Mouse (Mus musculus) right cerebral cortex, postnatal 14 days (tissue): ENCODE measurements at regions not wholly inside any gene's neighbourhood (a gene's known extent, or its start where the extent isn't known, plus 50 kb on each side); places are given as distances from the start of the nearest gene placed in this dataset.

Experiments used
- DNase-seq: peaks from one replicate; pipeline ENCODE4 v3.0.0; 2022

DNA sequence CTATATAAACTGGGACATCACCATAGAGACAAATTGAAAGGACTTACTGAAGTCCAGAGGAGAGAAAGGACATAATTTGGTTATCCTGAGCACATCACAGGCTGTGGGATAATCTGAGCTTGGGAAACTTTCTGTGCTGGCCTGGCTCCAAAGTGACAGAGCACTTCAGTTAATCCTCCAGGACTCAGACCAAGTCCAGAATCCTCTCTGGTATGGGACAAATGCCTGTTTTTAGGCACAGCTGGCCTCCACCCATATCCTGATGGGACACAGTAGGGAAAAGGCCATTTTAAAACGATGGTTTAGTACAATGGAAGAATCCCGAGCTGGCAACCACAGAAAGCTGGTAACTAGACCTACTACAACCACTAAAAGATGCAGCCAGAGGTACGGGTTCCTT lies 151.3 kb downstream of the Snx19 start:
- no peak for DNase-seq

DNA sequence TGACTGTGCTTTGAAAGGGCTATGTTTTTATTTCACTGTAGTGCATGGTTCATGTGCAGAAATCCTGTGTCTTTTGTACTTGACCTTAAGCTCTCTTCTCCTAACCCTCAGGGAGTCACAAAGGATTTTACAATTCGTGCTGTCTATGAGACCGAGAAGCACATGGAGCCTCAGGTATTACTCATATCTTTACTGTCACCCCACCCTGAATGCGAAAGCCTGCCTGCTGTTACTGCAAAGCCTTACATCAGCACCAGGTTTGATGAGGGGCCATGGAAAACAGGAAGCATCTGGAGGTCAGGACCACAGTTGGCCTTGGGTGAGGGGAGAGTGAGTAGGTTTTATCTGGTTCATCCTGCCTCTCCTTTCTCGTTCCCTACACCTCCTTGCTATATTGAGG lies 150.3 kb downstream of the Snx19 start:
- no peak for DNase-seq

DNA sequence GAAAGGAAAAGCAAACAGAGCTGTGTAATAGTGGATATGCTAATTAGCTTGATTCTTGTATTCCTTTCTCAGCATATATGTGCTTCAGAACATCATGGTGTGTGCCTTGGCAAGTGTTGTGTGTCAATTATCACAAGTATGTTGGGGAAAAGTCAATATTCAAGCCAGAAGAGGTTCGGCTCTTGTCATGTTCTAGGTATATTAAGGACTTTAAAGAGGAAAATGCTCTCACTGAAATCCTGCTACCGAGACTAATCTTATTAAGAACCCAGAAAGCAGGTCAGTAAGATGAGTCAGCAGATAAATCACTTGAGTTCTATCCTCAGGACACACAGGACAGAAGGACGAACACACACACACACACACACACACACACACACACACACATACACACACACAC lies 148.6 kb downstream of the Snx19 start:
- no peak for DNase-seq

DNA sequence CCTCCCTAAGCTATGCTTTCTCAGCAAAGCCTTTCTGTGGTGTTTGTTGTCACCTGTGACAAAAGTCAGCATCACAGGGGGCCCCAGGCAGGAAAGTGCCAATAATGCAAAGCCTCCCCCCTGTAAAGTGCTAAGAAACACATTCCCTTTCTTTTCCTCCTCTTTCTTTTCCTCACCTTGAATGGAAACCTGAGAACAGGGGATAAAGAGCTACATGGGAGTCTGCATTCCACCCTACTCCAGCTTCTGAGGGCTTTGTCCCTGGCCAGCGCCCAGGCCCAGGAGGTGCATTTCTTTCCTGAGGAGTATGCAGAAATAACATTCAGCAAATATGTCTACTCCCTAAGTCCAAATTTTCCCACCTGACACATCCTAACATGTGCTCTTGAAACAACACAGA lies 146.4 kb downstream of the Snx19 start:
- no peak for DNase-seq

DNA sequence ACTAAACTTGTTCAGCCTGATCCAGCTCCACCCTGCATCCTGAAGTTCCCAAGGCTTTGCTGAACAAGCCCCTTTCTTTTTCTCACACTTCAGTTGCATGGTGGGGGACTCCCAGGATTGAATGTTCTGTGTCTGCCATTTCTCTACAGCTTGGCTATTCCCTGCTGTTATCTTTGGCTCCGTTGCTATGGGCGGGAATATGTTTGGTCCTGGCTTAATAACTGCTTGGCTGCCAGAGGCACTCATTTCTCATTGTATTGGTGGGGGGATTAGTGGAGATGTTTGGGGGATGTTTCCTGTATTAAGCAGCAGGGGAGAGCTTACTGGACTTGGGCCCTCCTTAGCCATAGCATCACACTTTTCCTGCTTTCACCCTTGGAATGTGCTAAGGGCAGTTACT lies 144.1 kb downstream of the Snx19 start:
- no peak for DNase-seq

DNA sequence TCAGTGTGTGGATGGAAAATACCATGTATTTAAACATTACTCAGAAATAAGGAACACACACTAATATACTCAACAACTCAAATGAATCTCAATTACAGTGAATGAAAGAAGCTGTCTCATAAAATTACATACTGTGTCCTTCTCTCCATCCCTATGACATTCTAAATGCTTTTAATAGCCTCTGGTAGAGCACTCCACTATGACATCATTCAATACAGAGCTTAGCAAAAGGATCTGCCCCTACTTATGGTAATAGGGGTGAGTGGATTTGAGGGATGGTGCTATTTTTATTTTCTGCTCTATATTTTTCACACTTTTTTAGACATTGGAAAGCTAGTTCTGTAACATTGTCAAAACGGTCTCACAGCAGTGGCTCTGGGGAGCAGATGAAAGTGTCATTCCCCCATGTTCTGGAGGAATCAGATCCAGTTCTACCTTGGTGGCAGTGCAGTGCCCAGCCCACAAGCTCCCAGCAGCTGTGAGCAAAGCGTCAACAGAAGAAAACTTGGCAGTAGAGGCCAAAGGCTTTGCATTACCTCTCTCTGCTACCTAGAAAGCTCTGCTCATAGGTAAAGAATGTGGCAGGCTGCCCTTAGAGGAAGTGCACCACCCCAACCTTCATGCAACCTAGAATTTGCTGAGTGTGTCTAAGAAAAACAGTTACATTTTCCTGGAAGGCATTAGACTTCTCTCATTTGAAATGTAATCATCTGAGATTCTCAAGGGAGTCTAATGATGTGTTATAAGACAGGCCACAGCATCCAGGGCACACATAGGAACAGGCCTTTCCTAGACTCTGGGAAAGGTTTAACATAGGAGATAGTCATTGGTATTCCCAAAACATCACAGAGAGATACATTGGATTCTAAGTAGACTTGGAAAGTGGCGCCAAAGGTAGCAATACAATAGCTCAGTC lies 138.1 kb downstream of the Snx19 start:
- DNase-seq, result no peak

DNA sequence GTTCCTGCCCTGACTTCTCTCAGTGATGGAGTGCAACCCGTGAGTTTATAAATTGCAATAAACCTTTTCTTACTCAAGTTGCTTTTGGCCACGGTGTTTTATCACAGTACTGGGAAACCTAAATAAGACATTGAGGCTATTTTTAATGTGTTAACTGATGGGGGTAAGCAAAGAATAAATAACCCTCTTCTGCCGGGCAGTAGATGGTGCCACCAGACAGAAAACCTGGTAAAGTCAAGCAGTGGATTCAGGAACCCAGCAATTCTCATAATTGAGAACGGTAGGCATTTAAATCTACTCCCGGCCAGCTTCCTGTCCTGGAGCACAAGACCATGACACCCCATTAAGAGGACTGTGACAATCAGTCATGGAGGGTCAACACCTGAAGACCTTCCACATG lies 136.5 kb downstream of the Snx19 start:
- no peak for DNase-seq

DNA sequence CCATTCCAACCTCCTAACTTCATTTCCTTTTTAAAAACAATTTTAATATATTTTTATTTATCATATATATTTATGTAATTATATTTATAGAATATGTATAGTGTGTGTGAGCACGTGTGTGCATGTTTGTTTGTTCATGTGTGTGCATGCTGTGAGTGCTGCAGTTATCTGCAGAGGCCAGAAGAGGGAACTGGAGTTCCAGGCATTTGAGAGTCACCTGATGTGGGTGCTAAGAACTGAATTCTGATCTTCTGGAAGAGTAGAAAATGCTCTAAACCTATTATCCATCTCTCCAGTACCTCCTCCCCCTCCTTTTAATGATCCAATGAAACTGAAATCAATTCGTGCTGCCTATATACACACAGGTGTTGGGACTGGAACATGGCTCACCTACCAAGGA lies 128.0 kb downstream of the Snx19 start:
- no peak for DNase-seq

DNA sequence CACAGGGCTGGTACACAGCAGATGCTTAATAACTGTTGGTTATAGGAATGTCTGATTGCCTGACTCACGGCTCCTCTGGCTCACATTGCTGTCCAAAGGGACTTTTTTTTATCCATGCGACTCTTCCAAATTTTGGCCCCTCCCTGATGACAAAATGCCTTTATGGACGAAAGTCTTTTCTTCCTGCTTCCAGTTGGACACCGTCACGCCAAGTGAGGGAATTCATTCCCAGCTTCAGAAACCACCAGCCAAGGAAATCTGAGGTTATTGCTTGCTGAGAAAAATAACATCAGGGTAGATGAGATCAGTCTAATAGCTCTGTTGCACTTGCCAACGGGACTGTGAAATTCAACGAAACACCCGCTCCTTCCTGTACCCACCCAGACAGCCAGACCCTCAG lies 125.8 kb downstream of the Snx19 start:
- DNase-seq, result no peak

DNA sequence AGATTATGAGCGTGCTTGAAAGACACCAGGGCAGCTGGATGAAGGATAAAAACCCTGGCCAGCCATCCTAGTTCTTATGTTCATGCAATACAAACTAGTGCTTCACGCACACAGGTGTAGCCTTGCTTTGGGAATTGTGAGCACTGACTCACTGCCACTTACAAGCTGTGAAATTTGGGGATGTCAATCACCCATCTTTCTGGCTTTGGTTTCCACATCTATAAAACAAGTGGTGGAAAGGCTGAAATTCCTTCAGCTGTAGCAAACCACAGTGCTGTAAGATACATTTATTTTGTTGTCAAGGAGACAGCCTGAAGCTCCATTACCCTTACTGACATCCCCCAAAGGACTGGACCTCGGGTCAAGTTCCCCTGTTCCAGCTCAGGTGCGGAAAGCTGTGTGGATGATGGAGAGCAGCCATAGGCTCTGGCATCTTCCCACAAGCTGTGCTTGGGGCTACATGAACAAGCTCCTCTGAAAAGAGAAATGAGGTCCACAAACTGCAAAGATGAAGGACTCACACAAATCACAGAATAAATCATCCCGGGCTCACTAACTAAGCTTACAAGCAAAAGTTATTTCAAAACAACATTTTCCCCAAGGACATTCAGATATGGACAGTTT lies 123.1 kb downstream of the Snx19 start:
- DNase-seq, result no peak

DNA sequence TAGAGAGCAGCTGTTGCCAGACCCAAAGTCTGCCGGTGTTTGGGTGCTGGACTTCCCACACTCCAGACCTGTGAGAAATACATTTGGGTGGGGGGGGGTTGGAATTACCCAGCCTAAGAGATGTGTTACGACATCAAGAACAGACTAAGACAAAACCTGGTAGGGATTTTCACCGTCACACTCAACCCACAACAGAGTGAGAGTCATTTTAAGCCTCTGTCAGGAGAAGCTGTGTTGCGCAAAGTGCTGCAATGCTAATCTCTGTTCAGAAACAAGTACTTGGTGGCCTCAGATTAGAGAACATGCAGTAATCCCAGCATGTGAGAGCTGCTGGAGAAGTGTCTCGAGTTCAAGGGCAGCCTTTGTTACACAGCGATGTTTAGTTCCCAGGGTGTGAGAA lies 113.0 kb downstream of the Snx19 start:
- DNase-seq, result no peak

DNA sequence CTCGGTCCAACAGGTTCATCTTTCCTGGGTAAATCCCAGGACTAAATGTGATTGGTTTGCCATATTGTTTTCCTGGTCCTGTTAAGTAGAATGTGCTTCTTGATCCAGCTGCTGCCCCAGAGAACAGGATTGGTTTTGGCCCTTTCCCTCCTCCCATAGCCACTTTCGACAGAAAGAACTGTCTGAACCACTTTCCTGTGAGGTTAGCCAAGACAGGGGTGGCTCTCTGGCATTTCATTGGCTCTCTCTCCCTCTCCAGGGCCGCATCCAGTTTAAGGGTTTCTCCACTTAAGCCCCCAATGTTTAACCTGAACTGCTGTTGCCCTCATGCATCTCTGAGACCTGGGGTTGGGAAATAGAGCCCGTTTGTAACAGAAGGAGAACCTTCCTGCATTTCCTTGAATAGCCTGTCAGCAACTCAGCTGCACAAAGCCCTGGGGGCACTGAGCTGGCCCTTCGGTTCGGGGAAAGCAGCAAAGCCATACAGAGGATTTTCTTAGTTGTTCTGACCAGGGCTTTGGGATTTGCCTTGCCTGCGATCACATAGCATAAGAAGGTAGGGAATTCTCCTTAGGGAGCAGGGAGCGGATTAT lies 109.7 kb downstream of the Snx19 start:
- no peak for DNase-seq

DNA sequence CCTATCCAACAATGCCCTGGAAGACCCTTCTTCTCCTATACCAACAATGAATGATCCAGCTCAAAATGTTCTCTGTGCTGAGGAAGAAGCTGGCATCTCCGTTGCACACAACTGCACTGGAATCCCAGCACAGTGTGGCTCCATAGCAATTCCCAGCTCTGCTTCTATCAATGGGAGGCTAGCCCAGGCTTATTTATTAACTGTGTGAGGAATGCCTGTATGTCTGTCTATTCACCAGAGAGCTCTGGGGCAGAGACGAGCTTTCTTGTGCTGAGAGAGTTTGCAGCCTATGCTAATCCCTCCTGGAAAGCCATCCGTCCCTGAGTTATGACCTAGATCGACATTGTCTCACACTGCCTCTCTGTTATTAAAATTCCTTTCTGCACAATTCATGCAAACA lies 108.1 kb downstream of the Snx19 start:
- no peak for DNase-seq

DNA sequence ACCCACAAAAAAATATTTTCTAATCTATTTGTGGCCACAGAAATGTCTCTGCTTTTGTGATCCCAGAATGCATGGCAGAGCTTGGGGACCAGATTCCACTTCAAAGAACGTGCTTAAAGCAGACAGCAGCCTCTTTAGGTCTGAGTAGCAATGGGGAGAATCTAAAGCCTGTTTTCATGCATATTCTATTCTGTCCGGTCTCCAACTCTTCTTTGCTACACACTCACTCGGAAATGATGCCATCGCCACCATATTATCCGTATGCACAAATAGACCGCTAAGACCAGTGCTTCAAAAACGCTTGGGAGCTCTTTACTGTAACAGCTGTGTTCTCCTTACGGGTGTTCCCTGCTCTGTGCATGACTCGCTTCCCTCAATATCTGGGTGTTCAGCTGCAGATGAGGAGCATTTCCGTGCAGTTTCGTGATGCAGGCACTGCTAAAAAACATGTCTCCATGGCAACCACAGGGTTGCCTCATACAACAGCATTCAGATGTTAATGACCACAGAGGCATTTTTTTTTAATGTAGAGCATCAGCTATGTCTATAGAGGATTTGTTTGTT lies 107.0 kb downstream of the Snx19 start:
- no peak for DNase-seq

DNA sequence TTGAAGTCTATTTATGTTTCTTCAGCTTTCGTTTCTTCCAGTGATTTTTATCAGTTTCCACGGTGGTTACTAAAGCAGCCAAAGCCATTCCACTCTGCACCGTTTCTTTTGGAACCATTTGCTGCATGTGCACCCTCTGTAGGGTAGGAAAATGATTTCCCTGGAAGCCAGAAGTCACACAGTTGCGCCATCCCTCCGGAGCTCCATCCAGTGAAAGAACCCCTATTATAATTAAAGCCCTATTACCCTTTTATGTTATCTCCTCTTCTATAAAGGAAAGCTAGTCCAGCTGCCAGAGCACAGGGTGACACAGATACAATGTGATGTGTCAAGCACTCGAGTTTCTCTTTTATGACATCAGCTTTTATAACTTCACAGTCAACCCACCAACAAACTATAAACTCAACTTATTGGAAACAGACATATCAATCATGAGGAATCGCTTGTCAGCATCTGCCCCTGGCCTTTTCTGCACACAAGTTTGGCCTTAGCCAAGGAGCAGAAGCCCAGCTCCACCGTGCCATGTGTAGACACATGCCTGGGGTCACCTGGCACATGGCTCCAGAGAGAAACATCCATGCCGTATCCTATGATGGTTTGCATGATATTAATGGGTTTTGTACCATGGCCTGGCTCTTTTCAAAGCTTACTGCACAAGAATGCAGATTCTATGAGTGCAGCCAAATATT lies 106.3 kb downstream of the Snx19 start:
- no peak for DNase-seq

DNA sequence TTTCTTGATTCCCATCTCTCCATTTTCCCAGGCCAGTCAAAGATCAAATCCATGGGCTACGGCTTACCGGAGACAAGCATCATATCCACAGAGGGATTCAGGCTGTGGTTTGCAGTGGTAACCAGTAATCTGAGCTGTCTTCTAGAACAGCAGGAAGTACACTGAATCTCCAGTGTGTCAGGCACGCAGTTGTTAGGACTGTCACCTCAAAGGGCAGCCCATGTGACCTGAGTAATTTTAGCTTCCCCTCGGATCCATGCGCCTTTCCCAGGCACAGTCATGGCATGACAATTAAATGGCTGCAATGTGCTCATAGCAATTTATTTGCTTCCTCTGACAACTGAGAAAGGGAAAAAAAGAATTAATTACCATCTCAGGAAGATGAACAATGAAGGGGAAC lies 98.2 kb downstream of the Snx19 start:
- no peak for DNase-seq

DNA sequence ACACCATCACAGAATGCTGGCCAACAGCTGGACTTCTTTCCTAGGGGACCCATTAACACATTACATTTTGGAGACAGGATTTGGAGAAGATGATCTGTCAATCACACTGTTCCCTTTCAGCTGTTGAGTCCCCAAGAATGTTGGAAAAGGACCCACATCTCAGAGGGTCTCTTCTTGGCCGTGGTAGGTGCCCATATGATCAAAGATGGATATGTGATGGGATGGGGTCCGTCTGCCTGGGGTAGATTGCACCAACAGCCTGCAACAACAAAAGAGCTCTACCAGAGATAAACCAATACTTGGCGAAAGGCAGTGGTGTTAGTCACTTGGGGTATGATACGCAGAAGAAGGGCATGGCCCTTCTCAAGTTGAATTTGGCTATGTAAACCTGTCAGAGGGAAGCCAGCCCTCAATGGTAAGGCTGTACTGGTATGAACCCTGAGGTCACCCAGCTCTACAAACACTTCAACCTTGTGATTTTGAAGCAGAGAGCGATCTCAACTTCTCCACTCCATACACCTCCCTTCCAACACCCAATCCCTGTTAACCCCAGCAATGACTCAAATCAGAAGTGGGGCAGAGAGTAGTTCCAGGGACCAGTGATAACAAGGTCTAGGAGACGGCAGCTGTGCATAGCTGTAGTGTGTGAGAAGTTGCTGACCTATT lies 97.6 kb downstream of the Snx19 start:
- no peak for DNase-seq

DNA sequence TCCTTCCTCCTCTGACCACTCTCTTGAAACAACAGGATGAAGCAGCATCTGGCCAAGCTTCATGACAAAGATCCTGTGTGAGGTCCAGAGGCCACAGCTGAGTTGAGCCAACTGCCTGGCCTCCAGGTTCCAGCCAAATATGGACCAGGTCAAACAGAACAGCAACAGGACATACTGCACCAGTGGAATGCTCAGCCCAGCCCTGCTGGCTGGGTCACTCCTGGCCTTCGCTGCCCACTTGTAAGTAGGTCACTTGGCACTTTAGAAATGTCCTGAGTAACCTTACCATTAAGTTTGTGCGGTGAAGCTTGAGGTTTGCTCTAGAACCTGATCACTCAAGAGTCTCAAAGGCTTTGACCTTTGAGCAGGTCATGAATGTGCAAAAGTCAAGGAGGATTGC lies 96.9 kb downstream of the Snx19 start:
- no peak for DNase-seq

DNA sequence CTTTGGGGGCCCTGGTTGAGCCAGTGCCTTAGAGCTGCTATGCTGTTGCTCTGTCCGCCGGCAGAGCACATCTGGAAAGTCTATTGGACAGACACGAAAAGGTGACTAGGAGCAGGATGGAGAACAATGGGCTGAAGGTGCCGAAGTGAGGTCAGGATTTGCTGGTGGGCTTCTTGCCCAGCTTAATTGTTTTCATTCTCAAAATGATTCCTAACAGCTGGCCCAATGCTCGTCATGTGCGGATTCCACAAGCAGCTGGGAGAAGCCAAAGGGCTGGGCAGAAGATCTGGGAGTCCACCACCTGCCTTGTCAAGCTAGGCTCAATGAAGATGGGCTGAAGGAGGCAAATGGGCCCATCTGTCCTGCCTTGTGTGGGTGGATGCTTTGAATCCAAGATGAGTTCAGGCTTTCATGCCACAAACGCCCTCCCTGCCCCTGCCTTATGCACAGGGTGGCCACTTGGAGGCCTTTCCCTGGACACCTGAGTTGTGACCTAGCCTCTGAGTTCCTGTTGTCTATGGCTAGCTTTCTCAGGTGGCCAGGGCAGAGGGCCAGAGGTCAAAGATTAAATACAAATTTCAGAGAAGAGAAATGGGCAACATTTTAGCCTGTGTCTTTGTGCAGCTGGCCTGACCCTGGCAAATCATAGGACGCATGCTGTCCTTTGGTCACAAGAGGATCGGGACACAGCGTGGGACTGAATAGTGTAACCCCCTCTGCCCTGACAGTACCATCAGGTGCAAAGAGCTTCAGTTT lies 95.9 kb downstream of the Snx19 start:
- DNase-seq, result no peak

DNA sequence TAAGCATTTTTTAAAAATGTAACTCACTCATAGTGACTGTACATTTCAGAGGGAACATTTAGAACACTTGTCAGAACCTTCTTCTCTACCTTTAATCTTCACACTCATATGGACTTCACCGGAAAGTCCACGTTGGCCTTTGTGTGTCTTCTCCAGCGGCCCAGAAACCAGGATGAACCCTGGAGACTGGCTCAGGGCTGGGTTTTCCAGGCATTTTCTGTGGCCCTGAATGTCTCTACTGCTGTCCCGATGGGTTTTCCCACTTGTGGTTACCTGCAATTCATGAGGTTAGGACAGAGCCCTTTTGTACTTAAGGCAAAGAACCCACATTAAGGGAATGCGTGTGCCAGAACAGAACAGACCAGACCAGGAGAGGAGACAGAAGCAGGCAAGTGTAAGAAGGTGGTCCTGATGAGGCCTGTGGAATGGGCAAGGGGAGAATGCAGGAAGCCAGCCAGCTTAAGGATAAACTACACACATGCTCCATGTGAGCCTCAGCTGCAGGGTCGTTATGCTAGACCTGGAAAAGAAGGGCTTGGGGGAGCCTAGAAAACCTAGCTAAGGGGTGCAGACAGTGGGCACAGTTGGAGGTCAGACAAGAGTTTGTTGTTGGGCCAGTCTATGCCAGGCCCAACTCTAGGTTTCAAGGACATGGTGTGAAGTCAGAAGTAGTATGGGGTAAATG lies 94.8 kb downstream of the Snx19 start:
- DNase-seq, result no peak

DNA sequence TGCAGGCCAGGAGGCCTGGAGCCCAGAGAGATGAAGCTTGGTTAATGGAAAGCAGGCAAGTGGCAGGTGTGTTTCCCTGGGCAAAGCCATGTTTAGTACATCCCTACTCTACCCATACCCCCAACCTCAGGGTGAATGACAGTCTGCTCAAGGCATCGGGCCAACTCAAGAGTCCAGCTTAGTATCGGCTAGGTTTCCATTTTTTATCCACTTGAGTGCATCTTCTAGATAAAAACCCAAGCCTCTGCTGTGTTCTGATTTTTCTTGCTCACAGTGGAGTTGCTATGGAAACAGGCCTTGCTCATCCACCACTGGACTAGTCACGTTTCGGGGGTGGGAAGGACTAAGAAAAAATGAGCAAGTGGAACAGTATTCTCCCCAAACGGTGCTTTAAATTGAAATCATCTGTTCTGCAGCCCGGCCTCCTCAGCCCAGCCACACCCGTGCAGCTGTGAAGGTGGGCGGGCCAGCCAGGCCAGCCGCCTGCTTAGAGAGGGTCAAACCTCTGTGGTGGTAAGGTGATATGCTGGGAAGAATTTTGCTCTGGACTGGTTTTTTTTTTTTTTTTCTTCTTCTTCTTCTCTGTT lies 94.0 kb downstream of the Snx19 start:
- peak; percentile 33 for DNase-seq
